Mouse (Mus musculus): ENCODE results near the gene Olfr54.
"Not testable (repeated sequence)": the region's sequence is repeated elsewhere in the genome, so short reads cannot be mapped to it uniquely, and the experiment has no call there.

Gene Olfr54

GRCm38 (mm10) chr11:51013936-51014335 is at the start of gene Olfr54:
Gene Olfr54 (plus strand): TSS chr11:51014236.
- DNase-seq (ENCODE audit: low read depth, low spot score), result no peak

GRCm38 (mm10) chr11:50964886-50965285 is 49.1 kb upstream of the Olfr54 start:
- no peak for DNase-seq (ENCODE audit: low read depth, low spot score)

GRCm38 (mm10) chr11:50966230-50966629 is 47.8 kb upstream of the Olfr54 start, which contains the start of gene Olfr1378:
Gene Olfr1378 (plus strand): TSS chr11:50966530.
- no peak for DNase-seq (ENCODE audit: low read depth, low spot score)

- DNase-seq (ENCODE audit: low read depth, low spot score), result no peak
Observed at GRCm38 (mm10) chr11:50977216-50977615, 36.8 kb upstream of the Olfr54 start.

- no peak for DNase-seq (ENCODE audit: low read depth, low spot score)
Observed at GRCm38 (mm10) chr11:50981667-50982066, 32.4 kb upstream of the Olfr54 start, which contains the start of gene Olfr1377. Gene Olfr1377 (plus strand): TSS chr11:50981967.

GRCm38 (mm10) chr11:51003296-51003695 is 10.7 kb upstream of the Olfr54 start, which contains the start of gene Olfr51:
Gene Olfr51 (plus strand): TSS chr11:51003596.
- DNase-seq (ENCODE audit: low read depth, low spot score), result no peak

GRCm38 (mm10) chr11:51011821-51012220 is 2.2 kb upstream of the Olfr54 start:
- no peak for DNase-seq (ENCODE audit: low read depth, low spot score)

GRCm38 (mm10) chr11:51016341-51016740 is 2.3 kb downstream of the Olfr54 start:
- DNase-seq (ENCODE audit: low read depth, low spot score), result no peak

- not testable (repeated sequence) for DNase-seq (ENCODE audit: low read depth, low spot score)
Observed at GRCm38 (mm10) chr11:51026811-51027210, 12.8 kb downstream of the Olfr54 start.

- DNase-seq (ENCODE audit: low read depth, low spot score), result not testable (repeated sequence)
Observed at GRCm38 (mm10) chr11:51029381-51029780, 15.3 kb downstream of the Olfr54 start.

GRCm38 (mm10) chr11:51030225-51030624 is 16.2 kb downstream of the Olfr54 start:
- DNase-seq (ENCODE audit: low read depth, low spot score), result no peak

- no peak for DNase-seq (ENCODE audit: low read depth, low spot score)
Observed at GRCm38 (mm10) chr11:51032851-51033250, 18.8 kb downstream of the Olfr54 start.

- DNase-seq (ENCODE audit: low read depth, low spot score), result not testable (repeated sequence)
Observed at GRCm38 (mm10) chr11:51034141-51034540, 20.1 kb downstream of the Olfr54 start.

GRCm38 (mm10) chr11:51035951-51036350 is 21.9 kb downstream of the Olfr54 start:
- DNase-seq (ENCODE audit: low read depth, low spot score), result no peak

- DNase-seq (ENCODE audit: low read depth, low spot score), result not testable (repeated sequence)
Observed at GRCm38 (mm10) chr11:51044776-51045175, 30.7 kb downstream of the Olfr54 start.

- not testable (repeated sequence) for DNase-seq (ENCODE audit: low read depth, low spot score)
Observed at GRCm38 (mm10) chr11:51047809-51048208, 33.8 kb downstream of the Olfr54 start, which contains the start of gene Olfr1375. Gene Olfr1375 (plus strand): TSS chr11:51048109.

GRCm38 (mm10) chr11:51051678-51052077 is 37.6 kb downstream of the Olfr54 start:
- no peak for DNase-seq (ENCODE audit: low read depth, low spot score)

- DNase-seq (ENCODE audit: low read depth, low spot score), result no peak
Observed at GRCm38 (mm10) chr11:51053230-51053629, 39.2 kb downstream of the Olfr54 start.

GRCm38 (mm10) chr11:51059151-51059571 is 45.1 kb downstream of the Olfr54 start, which contains the start of gene Zfp354a:
Gene Zfp354a (plus strand): TSS chr11:51059257.
- DNase-seq (ENCODE audit: low read depth, low spot score), result peak; percentile 82

GRCm38 (mm10) chr11:51059640-51060039 is 45.6 kb downstream of the Olfr54 start:
- DNase-seq (ENCODE audit: low read depth, low spot score), result no peak

GRCm38 (mm10) chr11:51060981-51061380 is 46.9 kb downstream of the Olfr54 start:
- DNase-seq (ENCODE audit: low read depth, low spot score), result no peak

GRCm38 (mm10) chr11:51063276-51063675 is 49.2 kb downstream of the Olfr54 start:
- DNase-seq (ENCODE audit: low read depth, low spot score), result no peak

GRCm38 (mm10) chr11:51063841-51064240 is 49.8 kb downstream of the Olfr54 start:
- DNase-seq (ENCODE audit: low read depth, low spot score), result no peak

Data from retina, adult 2 months (tissue).